1 mouse cellular context compared by ENCODE assay signal in genomic region chr7:30719669-30720068, GRCm38 (mm10).
TF ChIP-seq lines count a peak whose summit lies in the region.

No protein-coding gene starts in this region.

TF ChIP-seq in MEL, 35 proteins besides CTCF, POLR2A, EP300 and RAD21 (continued from another document):
- TF ChIP-seq ELF1 (IDR thresholded peaks at IDR 0.05; ENCODE audit: low read depth, low read length): no peak
- TF ChIP-seq SIN3A (IDR thresholded peaks at IDR 0.05; ENCODE audit: low read length): peak; percentile 46; the same call in 1 of the 2 replicates
- no peak for TF ChIP-seq ZMIZ1 (IDR thresholded peaks at IDR 0.05; ENCODE audit: low read depth, low read length)
- TF ChIP-seq E2F4 (IDR thresholded peaks at IDR 0.05; ENCODE audit: borderline replicate concordance, low read depth, low read length): no peak
- TF ChIP-seq BHLHE40 (IDR thresholded peaks at IDR 0.05; ENCODE audit: borderline replicate concordance, low read depth, low read length): 0 out of 2 replicates have a peak, but pooled peaks have one; percentile 8
- no peak for TF ChIP-seq SMC3 (IDR thresholded peaks at IDR 0.05; ENCODE audit: low read depth, low read length)
- TF ChIP-seq GATA1 (IDR thresholded peaks at IDR 0.05; ENCODE audit: low read depth, low read length): peak; percentile 53
- TF ChIP-seq MAZ (IDR thresholded peaks at IDR 0.05; ENCODE audit: low read depth, low read length): no peak
- TF ChIP-seq RCOR1 (IDR thresholded peaks at IDR 0.05; ENCODE audit: low read depth, low read length): no peak
- TF ChIP-seq TBP (IDR thresholded peaks at IDR 0.05; ENCODE audit: low read depth, low read length): no peak
- no peak for TF ChIP-seq ZNF384 (IDR thresholded peaks at IDR 0.05; ENCODE audit: low read depth, low read length)
TF ChIP-seq in MEL: peak in this region for 4.
